Mouse (Mus musculus) cerebellum, postnatal 10 days (tissue): ENCODE results near the gene Hbb-bs.
A peak's percentile ranks its signal among the peaks of the same experiment; 100 is the strongest.
"Not testable (repeated sequence)": the region's sequence is repeated elsewhere in the genome, so short reads cannot be mapped to it uniquely, and the experiment has no call there.

ENCODE experiments used
- DNase-seq, 2 experiments: peaks; one replicate each; pipeline ENCODE4 v3.0.0; 2021; ENCODE audit warnings: mixed read lengths in 2 of 2

The Hbb-bs gene

GRCm38 (mm10) chr7:103827808-103828207 lies at the start of gene Hbb-bs:
Gene Hbb-bs, minus strand, starts transcription at chr7:103828096.
- no peak for DNase-seq

GRCm38 (mm10) chr7:103877093-103877492 lies 49.2 kb upstream of the Hbb-bs start:
- DNase-seq, result no peak

DNA sequence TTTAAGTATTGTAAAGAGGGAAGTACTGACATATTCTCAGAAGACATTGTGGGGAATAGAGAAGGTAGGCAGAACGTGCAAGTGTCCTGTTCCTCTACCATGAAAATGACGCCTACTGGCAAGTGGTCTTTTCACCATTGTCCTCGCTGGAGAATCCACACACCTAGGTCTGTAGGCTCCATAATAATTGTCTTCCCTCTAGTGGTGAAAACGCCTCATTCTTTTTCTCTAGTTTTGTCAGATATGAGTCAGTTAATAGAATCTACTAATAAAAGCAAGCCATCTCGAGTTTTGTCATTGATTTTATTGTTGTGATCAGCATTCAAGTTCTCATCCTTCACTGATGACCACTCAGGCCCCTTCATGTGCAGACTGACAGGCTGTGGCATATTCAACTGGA lies 46.6 kb upstream of the Hbb-bs start:
- no peak for DNase-seq

DNA sequence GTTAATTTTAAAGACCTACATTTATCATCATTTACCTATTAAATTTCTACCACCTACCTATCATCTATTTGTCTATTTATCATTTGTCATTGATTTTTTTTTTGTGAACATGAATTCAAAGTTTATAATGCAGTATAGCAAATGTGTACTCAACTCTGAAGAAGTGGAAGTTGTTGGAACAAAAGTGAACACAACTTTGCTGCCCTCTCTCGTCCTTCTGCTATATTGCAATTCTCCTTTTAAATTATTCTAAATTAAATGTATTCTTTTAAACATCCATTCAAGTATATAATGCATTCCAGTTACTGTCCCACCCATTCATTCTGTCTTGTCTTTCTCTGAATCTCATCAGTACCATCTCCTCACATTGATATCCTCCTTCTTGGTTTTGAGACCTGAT lies 45.2 kb upstream of the Hbb-bs start:
- DNase-seq, result peak in 1 of 2 experiments; percentile 2

DNA sequence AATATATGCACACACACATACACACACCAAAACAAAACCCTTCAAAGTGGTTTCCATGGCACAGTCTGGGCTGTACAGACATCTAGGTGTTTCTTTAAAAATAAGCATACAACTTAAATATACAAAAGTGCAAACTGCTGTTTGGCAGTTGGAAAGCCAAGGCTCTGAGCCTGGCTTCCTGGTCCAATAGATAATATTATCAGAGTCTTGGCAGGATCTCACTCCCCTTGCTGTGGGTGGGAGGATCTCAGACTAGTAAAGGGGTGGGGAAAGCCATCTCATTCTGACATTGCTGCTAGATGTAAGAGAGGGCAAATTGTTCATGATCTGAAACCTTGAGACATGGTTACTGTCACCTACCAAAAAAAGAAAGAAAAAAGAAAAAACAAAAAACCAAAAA lies 42.8 kb upstream of the Hbb-bs start:
- DNase-seq, result no peak

GRCm38 (mm10) chr7:103865716-103866115 lies 37.8 kb upstream of the Hbb-bs start:
- no peak for DNase-seq

- DNase-seq, result no peak
These were observed 33.6 kb upstream of the Hbb-bs start for GRCm38 (mm10) chr7:103861531-103861930.

GRCm38 (mm10) chr7:103860855-103861254 lies 33.0 kb upstream of the Hbb-bs start:
- no peak for DNase-seq

DNA sequence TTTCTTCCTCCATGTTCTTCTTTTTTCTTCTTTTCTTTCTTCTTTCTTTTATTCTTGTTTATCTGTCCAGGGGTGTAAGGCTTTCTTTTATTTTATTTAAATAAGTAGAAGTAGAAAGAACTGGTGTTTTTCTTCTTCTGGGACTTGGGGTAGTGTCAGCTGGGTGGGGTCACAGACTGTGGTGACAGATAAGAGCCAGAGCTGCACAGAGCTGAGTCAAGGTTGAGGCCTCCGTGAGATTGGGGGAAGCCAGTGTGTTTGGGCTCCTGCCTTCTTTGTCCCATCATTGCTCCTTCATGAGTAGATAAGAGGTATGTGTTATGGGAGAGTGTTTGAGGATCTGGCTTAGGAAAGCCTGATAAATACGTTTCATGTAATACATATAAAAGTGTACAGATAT lies 31.2 kb upstream of the Hbb-bs start:
- DNase-seq, result no peak

- DNase-seq, result no peak
These were observed 26.8 kb upstream of the Hbb-bs start for GRCm38 (mm10) chr7:103854669-103855068.

GRCm38 (mm10) chr7:103853090-103853489 lies 25.2 kb upstream of the Hbb-bs start, which contains the start of gene Hbb-y:
Gene Hbb-y, minus strand, starts transcription at chr7:103853216.
- no peak for DNase-seq

- DNase-seq, result no peak
These were observed 16.8 kb upstream of the Hbb-bs start for GRCm38 (mm10) chr7:103844525-103845325.

DNA sequence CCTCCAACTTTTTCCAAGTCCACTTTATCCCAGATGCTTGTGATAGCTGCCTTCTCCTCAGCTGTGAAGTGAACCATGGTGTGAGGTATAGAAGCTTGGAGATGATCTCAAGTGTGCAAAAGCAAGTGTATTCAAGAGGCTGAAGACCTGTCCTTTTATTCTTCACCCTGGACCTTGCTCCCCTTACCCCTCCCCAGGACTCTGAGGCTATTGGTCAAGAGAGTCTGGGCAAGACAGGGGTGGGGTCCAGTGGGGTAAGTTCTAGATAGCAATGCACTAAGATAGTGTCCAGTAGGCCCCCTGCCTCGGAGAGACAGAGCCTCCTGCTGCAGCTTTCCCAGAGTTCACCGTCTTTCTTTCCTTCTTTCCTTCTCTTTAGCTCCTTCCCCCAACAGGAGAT lies 15.1 kb upstream of the Hbb-bs start, which contains the start of gene Hbb-bh1:
Gene Hbb-bh1 (minus strand): TSS at position 131 of the 400 bp plus-strand sequence.
- DNase-seq, result no peak

- DNase-seq, result no peak
These were observed 12.4 kb upstream of the Hbb-bs start, which contains the start of gene Hbb-bh2 for GRCm38 (mm10) chr7:103840268-103840667. Gene Hbb-bh2, minus strand, starts transcription at chr7:103840520.

DNA sequence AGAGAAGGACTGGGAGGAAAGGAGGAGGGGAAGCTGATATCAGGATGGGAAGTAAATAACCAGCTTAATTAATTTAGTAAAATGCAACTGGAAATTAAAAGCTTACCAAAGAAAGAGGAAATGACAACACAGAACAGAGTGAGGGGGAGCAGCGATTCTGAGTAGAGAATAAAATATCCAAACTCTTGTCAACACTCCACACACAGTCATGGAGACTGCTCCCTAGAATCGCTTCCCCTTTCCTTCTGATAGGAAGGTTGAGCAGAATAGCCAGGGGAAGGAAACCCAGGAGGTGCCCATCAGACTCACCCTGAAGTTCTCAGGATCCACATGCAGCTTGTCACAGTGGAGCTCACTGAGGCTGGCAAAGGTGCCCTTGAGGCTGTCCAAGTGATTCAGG lies 757 bp downstream of the Hbb-bs start:
- DNase-seq, result not testable (repeated sequence)

DNA sequence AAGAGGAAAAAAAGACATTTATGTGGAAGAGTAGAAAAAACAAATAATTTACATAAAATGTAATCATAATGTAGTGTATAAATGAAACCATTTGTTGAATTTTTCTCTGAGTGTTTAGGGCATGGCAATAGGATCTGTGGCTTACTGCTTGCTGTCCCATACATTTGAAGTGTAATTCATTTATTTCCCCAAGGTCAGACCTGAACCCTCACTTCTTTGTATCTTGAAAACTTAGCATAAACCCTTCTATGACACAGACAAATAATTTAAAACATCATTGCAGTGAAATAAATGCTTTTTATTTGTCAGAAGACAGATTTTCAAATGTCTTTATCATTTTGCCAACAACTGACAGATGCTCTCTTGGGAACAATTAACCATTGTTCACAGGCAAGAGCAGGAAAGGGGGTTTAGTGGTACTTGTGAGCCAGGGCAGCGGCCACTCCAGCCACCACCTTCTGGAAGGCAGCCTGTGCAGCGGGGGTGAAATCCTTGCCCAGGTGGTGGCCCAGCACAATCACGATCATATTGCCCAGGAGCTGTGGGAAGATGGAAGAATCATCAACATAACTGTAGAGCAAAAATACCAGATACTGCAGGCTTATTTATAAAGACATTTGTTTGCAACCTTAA lies 1.5 kb downstream of the Hbb-bs start:
- no peak for DNase-seq

- no peak for DNase-seq
These were observed 2.2 kb downstream of the Hbb-bs start for GRCm38 (mm10) chr7:103825536-103826254.

- DNase-seq, result no peak
These were observed 3.3 kb downstream of the Hbb-bs start for GRCm38 (mm10) chr7:103824597-103824996.

- not testable (repeated sequence) for DNase-seq
These were observed 12.8 kb downstream of the Hbb-bs start for GRCm38 (mm10) chr7:103815085-103815484.

- no peak for DNase-seq
These were observed 14.1 kb downstream of the Hbb-bs start, which contains the start of gene Hbb-bt for GRCm38 (mm10) chr7:103813766-103814165. Gene Hbb-bt, minus strand, starts transcription at chr7:103813996.

DNA sequence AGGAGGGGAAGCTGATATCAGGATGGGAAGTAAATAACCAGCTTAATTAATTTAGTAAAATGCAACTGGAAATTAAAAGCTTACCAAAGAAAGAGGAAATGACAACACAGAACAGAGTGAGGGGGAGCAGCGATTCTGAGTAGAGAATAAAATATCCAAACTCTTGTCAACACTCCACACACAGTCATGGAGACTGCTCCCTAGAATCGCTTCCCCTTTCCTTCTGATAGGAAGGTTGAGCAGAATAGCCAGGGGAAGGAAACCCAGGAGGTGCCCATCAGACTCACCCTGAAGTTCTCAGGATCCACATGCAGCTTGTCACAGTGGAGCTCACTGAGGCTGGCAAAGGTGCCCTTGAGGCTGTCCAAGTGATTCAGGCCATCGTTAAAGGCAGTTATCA lies 14.7 kb downstream of the Hbb-bs start:
- DNase-seq, result not testable (repeated sequence)

- no peak for DNase-seq
These were observed 15.7 kb downstream of the Hbb-bs start for GRCm38 (mm10) chr7:103812174-103812573.

DNA sequence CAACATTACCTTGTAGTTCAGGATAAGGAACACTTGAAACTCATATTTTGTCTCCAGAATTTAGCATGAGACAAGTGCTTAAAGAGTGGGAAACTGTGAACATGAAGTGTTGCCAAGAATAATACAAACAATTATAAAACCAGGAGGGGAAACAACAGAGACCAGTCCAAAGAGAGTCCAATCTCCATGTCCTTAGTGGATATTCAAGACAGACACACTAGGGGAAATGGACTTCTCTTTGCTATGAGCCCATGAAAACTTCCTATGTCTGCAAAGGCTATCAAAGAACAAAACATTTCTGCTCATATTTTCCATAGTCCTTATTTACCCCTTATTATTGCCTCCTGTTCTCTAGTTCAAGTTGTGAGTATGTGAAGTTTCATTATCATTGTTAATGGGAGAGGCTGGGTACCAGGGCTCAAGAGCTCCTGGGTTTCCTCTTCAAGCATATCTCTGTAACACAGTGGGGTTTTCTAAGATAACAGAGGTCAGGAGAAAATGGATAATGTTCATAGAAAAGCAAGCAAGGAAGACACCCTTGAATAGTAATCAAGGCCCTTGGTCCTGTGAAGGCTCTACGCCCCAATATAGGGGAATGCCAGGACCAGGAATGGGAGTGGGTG lies 16.6 kb downstream of the Hbb-bs start:
- no peak for DNase-seq
